Mouse (Mus musculus) E14TG2a.4 (cell line): ENCODE results near the gene Cavin4.

ENCODE experiments used
- CTCF ChIP-seq: conservative IDR thresholded peaks from 2 replicates; pipeline ENCODE4 v1.5.1; 2014; ENCODE audit warnings: low read length
- NANOG ChIP-seq: IDR thresholded peaks from 2 replicates; pipeline ENCODE4 v1.6.1; 2014; ENCODE audit warnings: borderline replicate concordance, low read length, mixed read lengths
- POU5F1 ChIP-seq: IDR thresholded peaks from 2 replicates; pipeline ENCODE4 v1.6.1; 2014; ENCODE audit warnings: low read length, borderline replicate concordance

- TF ChIP-seq CTCF (no peak), POU5F1 (no peak), NANOG (no peak)
Observed at GRCm38 (mm10) chr4:48656530-48656929, 6.8 kb upstream of the Cavin4 start.
